Mouse (Mus musculus): ENCODE results near the gene Rprd1b.

- no peak for TF ChIP-seq CTCF (IDR thresholded peaks at IDR 0.05; ENCODE audit: extremely low read depth, insufficient read length, insufficient replicate concordance, low read depth, low read length)
- no peak for TF ChIP-seq POLR2A (IDR thresholded peaks at IDR 0.05; ENCODE audit: low read depth, low read length)
Observed at GRCm38 (mm10) chr2:158116653-158117052, 88.4 kb downstream of the Rprd1b start.

Measured in small intestine, adult 2 months (tissue).